Mouse (Mus musculus) myocyte (in vitro differentiated cells): ENCODE measurements at regions not wholly inside any gene's neighbourhood (a gene's known extent, or its start where the extent isn't known, plus 50 kb on each side); places are given as distances from the start of the nearest gene placed in this dataset.

Experiments
- H3K27me3 ChIP-seq: one replicate; pipeline ENCODE4 v1.6.1; 2011; ENCODE audit not compliant: control insufficient read depth, insufficient read depth, insufficient read length
- H3K36me3 ChIP-seq: one replicate; pipeline ENCODE4 v1.6.1; 2011; ENCODE audit not compliant: control insufficient read depth, insufficient read depth
- H3K4me2 ChIP-seq: one replicate; pipeline ENCODE4 v1.6.1; 2011; ENCODE audit warnings: low read depth, control low read depth
- H3K4me3 ChIP-seq: one replicate; pipeline ENCODE4 v1.5.1; 2011; ENCODE audit warnings: mild to moderate bottlenecking, control low read depth, moderate library complexity
- H3K79me2 ChIP-seq: one replicate; pipeline ENCODE4 v1.6.1; 2011; ENCODE audit not compliant: control insufficient read depth, insufficient read depth
- H3ac ChIP-seq: one replicate; pipeline ENCODE4 v1.6.1; 2011; ENCODE audit not compliant: control insufficient read depth, insufficient read length
- CEBPB ChIP-seq: IDR thresholded peaks from 2 replicates; pipeline ENCODE4 v1.6.1; 2011; ENCODE audit warnings: mild to moderate bottlenecking, moderate library complexity; ENCODE audit not compliant: poor library complexity, insufficient read depth, severe bottlenecking
- E2F4 ChIP-seq: IDR thresholded peaks from one replicate; pipeline ENCODE4 v1.6.1; 2011; ENCODE audit warnings: mild to moderate bottlenecking, control low read depth, moderate library complexity; ENCODE audit not compliant: insufficient read depth
- MAX ChIP-seq: IDR thresholded peaks from one replicate; pipeline ENCODE4 v1.6.1; 2011; ENCODE audit warnings: low read depth, mild to moderate bottlenecking, control low read depth
- MYOD1 ChIP-seq, 3 experiments: IDR thresholded peaks; one replicate each; pipeline ENCODE4 v1.6.1; 2011; ENCODE audit warnings: control low read depth in 2 of 3, low read depth in 2 of 3, mild to moderate bottlenecking in 2 of 3, moderate library complexity in 1 of 3; ENCODE audit not compliant: insufficient read length in 2 of 3, control insufficient read depth in 1 of 3
- MYOG ChIP-seq, 3 experiments: IDR thresholded peaks; one replicate each; pipeline ENCODE4 v1.6.1; 2011; ENCODE audit warnings: control low read depth in 2 of 3, low read depth in 2 of 3, mild to moderate bottlenecking in 2 of 3; ENCODE audit not compliant: insufficient read length in 2 of 3, control insufficient read depth in 1 of 3, insufficient read depth in 1 of 3
- POLR2A ChIP-seq: IDR thresholded peaks from one replicate; pipeline ENCODE4 v1.6.1; 2011; ENCODE audit warnings: low read depth, mild to moderate bottlenecking, control low read depth, moderate library complexity; ENCODE audit not compliant: insufficient read length
- POLR2AphosphoS2 ChIP-seq: IDR thresholded peaks from one replicate; pipeline ENCODE4 v1.6.1; 2011; ENCODE audit warnings: low read depth, control low read depth; ENCODE audit not compliant: insufficient read length
- REST ChIP-seq: IDR thresholded peaks from one replicate; pipeline ENCODE4 v1.6.1; 2011; ENCODE audit warnings: mild to moderate bottlenecking, control low read depth, moderate library complexity; ENCODE audit not compliant: insufficient read depth, insufficient read length
- SRF ChIP-seq: IDR thresholded peaks from one replicate; pipeline ENCODE4 v1.6.1; 2011; ENCODE audit warnings: low read depth; ENCODE audit not compliant: control insufficient read depth, insufficient read length
- TCF12 ChIP-seq: IDR thresholded peaks from one replicate; pipeline ENCODE4 v1.6.1; 2011; ENCODE audit warnings: mild to moderate bottlenecking, control low read depth; ENCODE audit not compliant: poor library complexity, insufficient read depth, severe bottlenecking
- TCF3 ChIP-seq: IDR thresholded peaks from one replicate; pipeline ENCODE4 v1.6.1; 2011; ENCODE audit warnings: low read depth, control low read depth; ENCODE audit not compliant: insufficient read length
- USF1 ChIP-seq: IDR thresholded peaks from one replicate; pipeline ENCODE4 v1.6.1; 2011; ENCODE audit warnings: low read depth, mild to moderate bottlenecking, control low read depth, moderate library complexity

- TF ChIP-seq CEBPB, result no peak
- no peak for TF ChIP-seq MAX
- no peak for TF ChIP-seq TCF3
These were observed 50.9 kb upstream of the 1810046K07Rik start for GRCm38 (mm10) chr9:51379589-51379988.

GRCm38 (mm10) chr9:51393921-51394320 lies 65.2 kb upstream of the 1810046K07Rik start:
- no peak overlapping the region for H3ac ChIP-seq
- H3K36me3 ChIP-seq, result no peaks in the 10 kb centered on the region
- TF ChIP-seq POLR2AphosphoS2 (no peak), MAX (no peak), E2F4 (no peak), MYOD1 (IDR thresholded peaks at IDR 0.05; ENCODE audit: control insufficient read depth in 1 of 3, insufficient read length in 2 of 3, low read depth in 2 of 3) (no peak)
- no peaks in the 10 kb centered on the region for H3K79me2 ChIP-seq
- H3K27me3 ChIP-seq, result no peaks in the 10 kb centered on the region
- no peak overlapping the region for H3K4me2 ChIP-seq
- no peak overlapping the region for H3K4me3 ChIP-seq

More at GRCm38 (mm10) chr9:51379589-51379988, 50.9 kb upstream of the 1810046K07Rik start:
- Histone ChIP-seq H3K79me2 (no peaks in the 10 kb centered on the region), H3K4me2 (no peak overlapping the region), H3ac (no peak overlapping the region), H3K27me3 (peaks cover 4% of the 10 kb centered on the region), H3K36me3 (no peaks in the 10 kb centered on the region), H3K4me3 (no peak overlapping the region)

DNA sequence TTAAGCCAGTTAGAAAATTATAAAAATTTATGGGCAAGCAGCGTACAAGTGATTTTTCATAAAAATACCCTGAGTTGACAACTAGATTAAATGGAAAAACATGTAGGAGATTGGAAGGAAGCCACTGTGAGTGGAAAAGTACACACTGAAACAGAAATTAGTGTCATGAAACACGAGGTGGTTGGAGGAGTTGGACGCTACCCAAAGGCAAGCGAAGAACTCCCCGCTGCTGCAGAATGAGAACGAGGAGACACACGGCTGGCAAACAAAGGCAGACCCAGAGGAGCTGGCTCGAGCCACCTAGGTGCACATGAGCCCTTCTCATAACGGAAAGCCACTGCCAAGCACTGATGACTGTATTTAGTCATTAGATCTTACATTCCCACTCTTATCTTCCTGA lies 65.7 kb upstream of the 1810046K07Rik start:
- Histone ChIP-seq H3K36me3 (no peaks in the 10 kb centered on the region), H3K4me3 (no peak overlapping the region), H3K27me3 (no peaks in the 10 kb centered on the region), H3ac (no peak overlapping the region), H3K79me2 (no peaks in the 10 kb centered on the region), H3K4me2 (no peak overlapping the region)
- TF ChIP-seq TCF3, result no peak
- TF ChIP-seq E2F4, result no peak
- TF ChIP-seq SRF, result no peak
- TF ChIP-seq MYOG (IDR thresholded peaks at IDR 0.05; ENCODE audit: control insufficient read depth in 1 of 3, insufficient read depth in 1 of 3, insufficient read length in 2 of 3, low read depth in 2 of 3), result no peak
- no peak for TF ChIP-seq POLR2A
- TF ChIP-seq USF1, result no peak
- no peak for TF ChIP-seq TCF12
- TF ChIP-seq REST, result no peak

DNA sequence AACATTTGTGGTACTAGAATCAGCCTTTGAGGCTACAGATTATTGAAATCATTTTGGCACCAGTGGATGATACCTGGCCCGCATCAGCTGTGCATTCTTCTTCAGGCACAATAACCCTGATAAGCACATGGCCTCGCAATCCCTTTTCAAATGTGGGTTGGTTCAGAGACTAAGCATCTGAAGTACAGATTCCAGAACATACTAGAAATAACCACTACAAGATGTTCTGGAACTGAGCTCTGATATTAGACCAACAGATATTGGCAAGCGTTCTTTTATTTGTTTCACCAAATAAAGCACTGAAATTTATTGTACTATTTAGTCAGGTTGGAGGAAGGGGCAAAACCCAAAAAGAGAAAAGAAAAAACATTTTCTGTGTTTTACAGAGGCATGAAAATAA lies 68.1 kb upstream of the 1810046K07Rik start:
- no peak overlapping the region for H3K4me3 ChIP-seq
- TF ChIP-seq CEBPB (no peak), REST (no peak), USF1 (no peak), MYOD1 (IDR thresholded peaks at IDR 0.05; ENCODE audit: control insufficient read depth in 1 of 3, insufficient read length in 2 of 3, low read depth in 2 of 3) (no peak), MYOG (IDR thresholded peaks at IDR 0.05; ENCODE audit: control insufficient read depth in 1 of 3, insufficient read depth in 1 of 3, insufficient read length in 2 of 3, low read depth in 2 of 3) (no peak), SRF (no peak), TCF12 (no peak), TCF3 (no peak), POLR2A (no peak), E2F4 (no peak), POLR2AphosphoS2 (no peak), MAX (no peak)
- H3K79me2 ChIP-seq, result no peaks in the 10 kb centered on the region
- no peaks in the 10 kb centered on the region for H3K27me3 ChIP-seq
- H3K36me3 ChIP-seq, result no peaks in the 10 kb centered on the region
- no peak overlapping the region for H3K4me2 ChIP-seq
- no peak overlapping the region for H3ac ChIP-seq

DNA sequence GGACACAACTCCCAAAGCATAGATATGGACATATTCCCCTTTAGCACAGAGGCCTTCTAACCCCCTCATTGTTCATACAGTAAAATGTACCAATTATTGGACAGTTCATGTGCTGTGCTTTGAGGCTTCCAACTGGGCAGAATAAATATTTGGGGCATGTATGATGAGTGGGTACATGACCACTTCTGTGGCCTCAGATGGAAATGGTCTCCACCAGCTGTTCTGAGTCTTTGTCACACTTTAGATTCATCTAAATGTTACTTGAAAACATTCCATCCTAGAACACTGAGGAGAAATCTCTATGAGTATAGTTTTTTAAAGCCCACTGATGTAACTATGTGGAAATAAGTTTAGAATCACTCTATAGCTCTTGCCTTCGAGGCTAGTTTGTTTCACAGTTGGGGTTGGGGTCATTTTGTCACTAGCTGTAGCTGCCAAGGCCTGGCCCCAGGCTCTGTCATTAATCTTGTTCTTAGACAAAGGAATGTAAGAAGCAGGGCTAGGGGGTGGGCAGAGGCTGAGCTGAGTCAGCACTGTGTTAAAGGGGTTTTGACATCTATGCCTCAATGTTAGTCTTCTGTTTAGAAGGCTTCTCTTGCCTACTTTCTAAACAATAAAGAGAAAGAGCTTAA lies 69.0 kb upstream of the 1810046K07Rik start:
- Histone ChIP-seq H3K36me3 (no peaks in the 10 kb centered on the region), H3K4me3 (no peak overlapping the region), H3K27me3 (no peaks in the 10 kb centered on the region), H3K79me2 (no peaks in the 10 kb centered on the region), H3ac (no peak overlapping the region), H3K4me2 (no peak overlapping the region)
- no peak for TF ChIP-seq USF1
- no peak for TF ChIP-seq TCF12
- TF ChIP-seq MAX, result no peak
- no peak for TF ChIP-seq MYOD1 (IDR thresholded peaks at IDR 0.05; ENCODE audit: control insufficient read depth in 1 of 3, insufficient read length in 2 of 3, low read depth in 2 of 3)
- TF ChIP-seq SRF, result no peak
- TF ChIP-seq POLR2AphosphoS2, result no peak
- no peak for TF ChIP-seq CEBPB
- no peak for TF ChIP-seq TCF3
- TF ChIP-seq REST, result no peak
- no peak for TF ChIP-seq MYOG (IDR thresholded peaks at IDR 0.05; ENCODE audit: control insufficient read depth in 1 of 3, insufficient read depth in 1 of 3, insufficient read length in 2 of 3, low read depth in 2 of 3)
